Mouse (Mus musculus): ENCODE measurements around the gene Slx4. TPM values are rescaled to one million over a fixed set of nuclear protein-coding genes. Genes with fewer than 3 reads are reported as not detected.
A peak's percentile ranks its signal among the peaks of the same experiment; 100 is the strongest.

Slx4 gene
- total and polyA plus RNA-seq, 3 experiments, result 24.3 to 35.2 TPM; not detected in 1

DNA sequence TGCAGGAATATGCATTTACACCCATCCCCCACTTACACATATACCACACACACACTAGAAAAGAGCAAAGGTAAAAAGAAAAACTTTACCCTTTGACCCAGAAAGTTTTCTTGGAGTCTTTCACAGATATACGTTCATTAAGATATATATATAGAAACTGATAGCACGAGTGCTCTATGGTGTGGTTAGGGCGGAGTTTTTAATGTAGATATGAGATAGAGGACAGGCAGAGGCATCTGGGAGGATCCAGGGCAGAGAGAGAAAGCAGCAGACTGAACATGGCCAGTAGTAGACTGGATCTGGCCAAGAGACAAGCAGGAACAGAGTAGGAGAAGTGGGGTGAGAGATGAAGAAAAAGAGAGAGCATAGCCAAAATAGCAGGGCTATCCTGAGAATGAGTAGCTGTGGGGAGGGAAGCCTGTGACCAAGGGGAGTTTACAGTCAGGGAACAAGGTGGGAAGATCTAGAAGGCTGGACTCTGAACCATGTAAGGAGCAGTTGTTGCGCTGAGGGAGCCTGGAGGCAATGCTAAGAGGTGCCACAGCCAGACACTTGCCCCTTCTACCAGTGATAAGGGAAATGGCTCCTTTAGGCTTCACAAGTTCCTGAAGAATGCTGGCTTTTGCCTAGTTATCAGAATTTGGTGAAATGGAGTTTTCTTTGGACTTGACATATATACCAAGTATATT lies 9.5 kb upstream of the Slx4 start (continued):
- TF ChIP-seq MAFK (IDR thresholded peaks at IDR 0.05; ENCODE audit: borderline replicate concordance, low read depth, low read length), result no peak
- TF ChIP-seq TAL1 (IDR thresholded peaks at IDR 0.05; ENCODE audit: low read length), result no peak
- TF ChIP-seq MXI1 (IDR thresholded peaks at IDR 0.05; ENCODE audit: low read depth, low read length), result no peak
- TF ChIP-seq USF2 (IDR thresholded peaks at IDR 0.05; ENCODE audit: borderline replicate concordance in 1 of 2, insufficient read depth in 1 of 2, low read depth in 1 of 2, low read length in 2 of 2), result no peak
- TF ChIP-seq NRF1 (IDR thresholded peaks at IDR 0.05; ENCODE audit: insufficient read depth, low read depth, low read length, poor library complexity, severe bottlenecking), result no peak
- no peak for TF ChIP-seq RAD21 (IDR thresholded peaks at IDR 0.05; ENCODE audit: low read depth, low read length)
- 0 out of 2 replicates have a peak, but pooled peaks have one; percentile 34 for TF ChIP-seq MEF2A (IDR thresholded peaks at IDR 0.05; ENCODE audit: extremely low read depth, insufficient replicate concordance, low read depth, low read length, poor library complexity, severe bottlenecking)
- no peak for TF ChIP-seq CTCF (IDR thresholded peaks at IDR 0.05 in 2 of 3, conservative IDR thresholded peaks at IDR 0.05 in 1 of 3; ENCODE audit: control insufficient read depth in 1 of 3, insufficient read depth in 1 of 3, low read depth in 2 of 3, low read length in 3 of 3, poor library complexity in 1 of 3, severe bottlenecking in 1 of 3)

DNA sequence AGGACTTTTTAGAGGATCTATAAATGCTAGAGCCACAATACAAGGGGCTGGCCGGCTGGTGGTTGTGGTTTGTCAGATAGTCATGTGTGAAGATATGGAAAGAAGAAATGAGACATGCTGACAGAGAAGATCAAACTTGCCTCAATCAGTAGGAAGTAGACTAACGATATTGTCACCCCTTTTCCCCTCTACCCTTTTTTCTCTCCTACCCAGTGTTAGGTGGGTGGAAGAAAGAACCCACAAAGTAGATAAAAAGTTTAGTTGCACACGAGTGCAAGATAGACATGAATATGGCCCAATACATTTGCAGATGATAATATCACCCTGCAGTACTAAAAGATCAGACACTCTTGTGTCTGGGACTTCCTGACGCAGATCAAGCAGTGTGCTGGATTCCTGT lies 15.2 kb downstream of the Slx4 start:
- TF ChIP-seq JUND (IDR thresholded peaks at IDR 0.05; ENCODE audit: low read depth, low read length), result no peak
- TF ChIP-seq MYC (IDR thresholded peaks at IDR 0.05; ENCODE audit: low read depth, low read length), result no peak
- no peak for TF ChIP-seq KAT2A (conservative IDR thresholded peaks at IDR 0.05; ENCODE audit: low read depth, low read length)
- TF ChIP-seq MXI1 (IDR thresholded peaks at IDR 0.05; ENCODE audit: low read depth, low read length), result 0 out of 2 replicates have a peak, but pooled peaks have one; percentile 43
- TF ChIP-seq GATA1 (IDR thresholded peaks at IDR 0.05; ENCODE audit: low read depth, low read length), result peak; percentile 57
- peak; percentile 20; the same call in 1 of the 2 replicates for TF ChIP-seq TCF12 (IDR thresholded peaks at IDR 0.05; ENCODE audit: low read depth, low read length)
- TF ChIP-seq ETS1 (IDR thresholded peaks at IDR 0.05; ENCODE audit: low read depth, low read length), result peak; percentile 69
- no peak for TF ChIP-seq POLR2AphosphoS5 (IDR thresholded peaks at IDR 0.05; ENCODE audit: borderline replicate concordance, low read depth, low read length)
- TF ChIP-seq BHLHE40 (IDR thresholded peaks at IDR 0.05; ENCODE audit: borderline replicate concordance, low read depth, low read length), result peak; percentile 70
- no peak for TF ChIP-seq ZC3H11A (IDR thresholded peaks at IDR 0.05; ENCODE audit: low read depth, low read length)
- peak; percentile 54 to 60; a peak in 3 of 4 replicates for TF ChIP-seq EP300 (IDR thresholded peaks at IDR 0.05; ENCODE audit: low read depth in 1 of 2, low read length in 2 of 2)
- no peak for TF ChIP-seq MAX (IDR thresholded peaks at IDR 0.05; ENCODE audit: low read length)
- peak; percentile 47; the same call in 1 of the 2 replicates for TF ChIP-seq SIN3A (IDR thresholded peaks at IDR 0.05; ENCODE audit: low read length)
- peak overlapping the region; percentile 41; the same call in 1 of the 2 replicates for H3K27ac ChIP-seq (ENCODE audit: control insufficient read depth, low read depth, low read length)
- no peak overlapping the region for H3K9ac ChIP-seq (ENCODE audit: control insufficient read depth, low read depth, low read length, poor library complexity, severe bottlenecking)
- H3K4me3 ChIP-seq (ENCODE audit: control insufficient read depth in 1 of 2, insufficient read depth in 1 of 2, low read depth in 2 of 2, low read length in 2 of 2), result no peak overlapping the region
- H3K36me3 ChIP-seq (ENCODE audit: control insufficient read depth in 1 of 2, insufficient read depth in 2 of 2, low read length in 2 of 2), result peaks cover 13 to 16% of the 10 kb centered on the region in 2 experiments
- H3K27me3 ChIP-seq (ENCODE audit: control insufficient read depth in 1 of 2, insufficient read depth in 2 of 2, low read length in 2 of 2), result no peaks in the 10 kb centered on the region
- no peaks in the 10 kb centered on the region for H3K79me2 ChIP-seq (ENCODE audit: control insufficient read depth, insufficient read depth, low read length, poor library complexity)
- peaks cover 9 to 13% of the 10 kb centered on the region in 2 experiments for H3K4me1 ChIP-seq (ENCODE audit: control insufficient read depth in 1 of 2, insufficient read depth in 2 of 2, low read length in 2 of 2)
- DNase-seq (ENCODE audit: low read depth, low spot score), result peak; percentile 70
- H3K9me3 ChIP-seq (replicated peaks; ENCODE audit: insufficient read depth, low read length), result no peaks in the 10 kb centered on the region

Measured in MEL (cell line).